Mouse (Mus musculus) left cerebral cortex, postnatal 14 days (tissue): ENCODE data around the gene Gm20388. TPM values are rescaled to one million over a fixed set of nuclear protein-coding genes. Genes with fewer than 3 reads are reported as not detected.
"Not testable (repeated sequence)": the region's sequence is repeated elsewhere in the genome, so short reads cannot be mapped to it uniquely, and the experiment has no call there.

Experiments
- DNase-seq, 2 experiments: peaks; one replicate each; pipeline ENCODE4 v3.0.0; 2021 to 2022; ENCODE audit warnings: low spot score in 2 of 2, mixed read lengths in 1 of 2
- intact Hi-C: fragments of 180-260 bp; cut with DNase I; formaldehyde crosslinking; loops from one replicate; pipeline ENCODE4 v1.15.1; 2025
- total RNA-seq, 2 experiments: library from RNA; stranded (reverse); gene quantifications; 2 replicates each; pipeline ENCODE4 v1.2.3; 2021

The Gm20388 gene
- total RNA-seq, 2 experiments from 2014 or later, result 2.8 to 7.3 TPM

GRCm38 (mm10) chr8:121126694-121127093, 1216.1 kb downstream of the Gm20388 start:
- no peak for DNase-seq
- intact Hi-C loops, result loop anchor here (5.0 kb wide), 1 partner anchor 91 kb away; no protein-coding TSS in a partner anchor

GRCm38 (mm10) chr8:121127291-121127701, 1216.7 kb downstream of the Gm20388 start:
- intact Hi-C loops, result loop anchor here (5.0 kb wide), 1 partner anchor 90 kb away; no protein-coding TSS in a partner anchor
- no peak for DNase-seq

- DNase-seq, result no peak
- intact Hi-C loops, result loop anchor here (5.0 kb wide), 1 partner anchor 89 kb away; no protein-coding TSS in a partner anchor
Measured at GRCm38 (mm10) chr8:121127756-121128375, 1217.2 kb downstream of the Gm20388 start, which contains the start of gene Foxl1. Gene Foxl1, plus strand, starts transcription at chr8:121127940.

- DNase-seq, result no peak
- intact Hi-C loops, result loop anchor here (5.0 kb wide), 1 partner anchor 89 kb away; no protein-coding TSS in a partner anchor
Measured at GRCm38 (mm10) chr8:121128531-121129264, 1218.1 kb downstream of the Gm20388 start.

- intact Hi-C loops, result loop anchor here (5.0 kb wide), 1 partner anchor 88 kb away; no protein-coding TSS in a partner anchor
- DNase-seq, result no peak
Measured at GRCm38 (mm10) chr8:121129265-121129940, 1218.8 kb downstream of the Gm20388 start.

- no peak for DNase-seq
- intact Hi-C loops, result no loop called here
Measured at GRCm38 (mm10) chr8:121130522-121130921, 1219.9 kb downstream of the Gm20388 start.

GRCm38 (mm10) chr8:121132961-121133513, 1222.4 kb downstream of the Gm20388 start:
- intact Hi-C loops, result no loop called here
- no peak for DNase-seq

- intact Hi-C loops, result no loop called here
- no peak for DNase-seq
Measured at GRCm38 (mm10) chr8:121134102-121134501, 1223.5 kb downstream of the Gm20388 start.

- no peak for DNase-seq
- intact Hi-C loops, result no loop called here
Measured at GRCm38 (mm10) chr8:121134512-121134911, 1223.9 kb downstream of the Gm20388 start.

GRCm38 (mm10) chr8:121136856-121137255, 1226.2 kb downstream of the Gm20388 start:
- DNase-seq, result no peak
- intact Hi-C loops, result no loop called here

- intact Hi-C loops, DNase-seq: not testable (repeated sequence)
Measured at GRCm38 (mm10) chr8:121145457-121146134, 1235.0 kb downstream of the Gm20388 start.

GRCm38 (mm10) chr8:121148573-121149083, 1238.0 kb downstream of the Gm20388 start:
- no peak for DNase-seq
- intact Hi-C loops, result no loop called here

- no peak for DNase-seq
- intact Hi-C loops, result no loop called here
Measured at GRCm38 (mm10) chr8:121152394-121152793, 1241.8 kb downstream of the Gm20388 start.

- DNase-seq, result no peak
- intact Hi-C loops, result no loop called here
Measured at GRCm38 (mm10) chr8:121156990-121157491, 1246.4 kb downstream of the Gm20388 start.

GRCm38 (mm10) chr8:121158812-121159211, 1248.2 kb downstream of the Gm20388 start:
- intact Hi-C loops, result no loop called here

GRCm38 (mm10) chr8:121161437-121161836, 1250.8 kb downstream of the Gm20388 start:
- intact Hi-C loops, result no loop called here
- no peak for DNase-seq

More at GRCm38 (mm10) chr8:121158812-121159211, 1248.2 kb downstream of the Gm20388 start:
- no peak for DNase-seq

GRCm38 (mm10) chr8:121162413-121162812, 1251.8 kb downstream of the Gm20388 start:
- intact Hi-C loops, result no loop called here
- DNase-seq, result no peak

- intact Hi-C loops, result no loop called here
Measured at GRCm38 (mm10) chr8:121162906-121163695, 1252.5 kb downstream of the Gm20388 start.

More at GRCm38 (mm10) chr8:121162906-121163695, 1252.5 kb downstream of the Gm20388 start:
- no peak for DNase-seq
